Mouse (Mus musculus): ENCODE measurements at regions not wholly inside any gene's neighbourhood (a gene's known extent, or its start where the extent isn't known, plus 50 kb on each side); places are given as distances from the start of the nearest gene placed in this dataset.

- TF ChIP-seq CTCF (IDR thresholded peaks at IDR 0.05) (no peak), EP300 (IDR thresholded peaks at IDR 0.05) (no peak)
Measured at GRCm38 (mm10) chr11:63834631-63835030, 87.5 kb downstream of the Hs3st3b1 start.
